Mouse (Mus musculus) hindbrain, embryonic 11.5 days (tissue): ENCODE results near the gene Hist1h2ab. TPM values are rescaled to one million over a fixed set of nuclear protein-coding genes. Genes with fewer than 3 reads are reported as not detected.
"Not testable (repeated sequence)": the region's sequence is repeated elsewhere in the genome, so short reads cannot be mapped to it uniquely, and the experiment has no call there.

Experiments used
- ATAC-seq: fragments of 200-750 bp; cut with Nextera tagmentation; 2 replicates; pipeline ENCODE4 v1.8.0; 2017; ENCODE audit warnings: mild to moderate bottlenecking, moderate TSS enrichment, moderate library complexity; ENCODE audit not compliant: low FRiP score
- DNase-seq: peaks from one replicate; pipeline ENCODE4 v3.0.0-alpha.2; 2015; ENCODE audit warnings: low spot score
- H3K27ac ChIP-seq: fragments of 300-500 bp; sonication (generic); 2 replicates; pipeline ENCODE4 v1.5.1; 2014; ENCODE audit warnings: mild to moderate bottlenecking, low read depth, low read length
- H3K27me3 ChIP-seq: fragments of 300-500 bp; sonication (generic); 2 replicates; pipeline ENCODE4 v1.6.1; 2014; ENCODE audit warnings: mild to moderate bottlenecking, low read length, moderate library complexity, mixed read lengths; ENCODE audit not compliant: control insufficient read depth, insufficient read depth
- H3K36me3 ChIP-seq: fragments of 300-500 bp; sonication (generic); 2 replicates; pipeline ENCODE4 v1.6.1; 2014; ENCODE audit warnings: mild to moderate bottlenecking, low read length, moderate library complexity, mixed read lengths; ENCODE audit not compliant: control insufficient read depth, insufficient read depth
- H3K4me1 ChIP-seq: fragments of 300-500 bp; sonication (generic); replicated peaks from 2 replicates; pipeline ENCODE4 v1.6.1; 2014; ENCODE audit warnings: low read length, mixed read lengths; ENCODE audit not compliant: control insufficient read depth, insufficient read depth
- H3K4me2 ChIP-seq: fragments of 300-500 bp; sonication (generic); replicated peaks from 2 replicates; pipeline ENCODE4 v1.6.1; 2014; ENCODE audit warnings: mild to moderate bottlenecking, low read depth, low read length
- H3K4me3 ChIP-seq: fragments of 300-500 bp; sonication (generic); 2 replicates; pipeline ENCODE4 v1.5.1; 2014; ENCODE audit warnings: low read depth, low read length
- H3K9ac ChIP-seq: fragments of 300-500 bp; sonication (generic); 2 replicates; pipeline ENCODE4 v1.6.1; 2014; ENCODE audit warnings: low read depth, low read length
- H3K9me3 ChIP-seq: fragments of 300-500 bp; sonication (generic); 2 replicates; pipeline ENCODE4 v1.6.1; 2016; ENCODE audit warnings: low read length; ENCODE audit not compliant: control insufficient read depth
- WGBS: fragments of 180-500 bp; shearing (Covaris S2); extraction: QIAGEN DNeasy Blood & Tissue Kit; methylation state at CpG from one replicate; pipeline ENCODE4 v1.1.7; 2014; 5-methylcytosine and 5-hydroxymethylcytosine counted together
- polyA plus RNA-seq: library from polyadenylated mRNA; unstranded; fragments of >200 nt; fragmentation: Nextera tagmentation; extraction: Ambion mirVana; gene quantifications from 2 replicates; pipeline ENCODE4 v1.2.1, GENCODE M21; 2014

Gene Hist1h2ab
- polyA plus RNA-seq, 1 experiment from 2014 or later, result 50.0 TPM

DNA sequence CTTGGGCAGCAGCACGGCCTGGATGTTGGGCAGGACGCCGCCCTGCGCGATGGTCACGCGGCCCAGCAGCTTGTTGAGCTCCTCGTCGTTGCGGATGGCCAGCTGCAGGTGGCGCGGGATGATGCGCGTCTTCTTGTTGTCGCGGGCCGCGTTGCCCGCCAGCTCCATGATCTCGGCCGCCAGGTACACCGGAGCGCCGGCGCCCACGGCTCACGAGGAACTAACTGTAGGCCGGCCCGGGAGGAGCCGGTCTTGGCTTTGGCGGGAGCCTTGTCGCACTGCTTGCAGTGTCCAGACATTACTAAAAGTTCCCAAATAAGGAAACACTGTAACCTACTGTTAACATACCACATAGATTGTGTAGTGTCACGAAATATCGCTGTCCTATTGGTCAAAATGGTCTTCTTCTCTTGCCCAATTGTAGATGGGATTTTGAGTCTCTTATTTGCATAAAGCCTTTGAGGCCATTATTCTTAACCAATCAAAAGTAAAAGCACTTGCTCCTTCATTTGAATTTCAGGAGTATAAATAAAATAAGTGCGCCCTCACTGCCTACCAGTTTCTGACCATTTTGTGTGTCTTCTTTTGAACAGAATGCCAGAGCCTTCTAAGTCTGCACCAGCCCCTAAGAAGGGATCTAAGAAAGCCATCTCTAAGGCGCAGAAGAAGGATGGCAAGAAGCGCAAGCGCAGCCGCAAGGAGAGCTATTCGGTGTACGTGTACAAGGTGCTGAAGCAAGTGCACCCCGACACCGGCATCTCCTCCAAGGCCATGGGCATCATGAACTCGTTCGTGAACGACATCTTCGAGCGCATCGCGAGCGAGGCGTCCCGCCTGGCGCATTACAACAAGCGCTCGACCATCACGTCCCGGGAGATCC is 4.5 kb upstream of the Hist1h2ab start, which contains the start of gene Hist1h2bb:
Gene Hist1h2bb (plus strand): TSS at position 534 of the 880 bp plus-strand sequence.
- Histone ChIP-seq H3K27ac (peak within 1 kb of the TSS; percentile 93), H3K4me3 (peak within 1 kb of the TSS; percentile 31), H3K4me2 (peak within 1 kb of the TSS; percentile 59), H3K9ac (peak within 1 kb of the TSS; percentile 54)
- ATAC-seq (peak; percentile 92), DNase-seq (peak; percentile 76)
- H3K36me3 ChIP-seq, H3K4me1 ChIP-seq, H3K27me3 ChIP-seq, H3K9me3 ChIP-seq: not testable (repeated sequence)
- WGBS, result 1% methylated on average over 36 of the region's 58 CpGs

DNA sequence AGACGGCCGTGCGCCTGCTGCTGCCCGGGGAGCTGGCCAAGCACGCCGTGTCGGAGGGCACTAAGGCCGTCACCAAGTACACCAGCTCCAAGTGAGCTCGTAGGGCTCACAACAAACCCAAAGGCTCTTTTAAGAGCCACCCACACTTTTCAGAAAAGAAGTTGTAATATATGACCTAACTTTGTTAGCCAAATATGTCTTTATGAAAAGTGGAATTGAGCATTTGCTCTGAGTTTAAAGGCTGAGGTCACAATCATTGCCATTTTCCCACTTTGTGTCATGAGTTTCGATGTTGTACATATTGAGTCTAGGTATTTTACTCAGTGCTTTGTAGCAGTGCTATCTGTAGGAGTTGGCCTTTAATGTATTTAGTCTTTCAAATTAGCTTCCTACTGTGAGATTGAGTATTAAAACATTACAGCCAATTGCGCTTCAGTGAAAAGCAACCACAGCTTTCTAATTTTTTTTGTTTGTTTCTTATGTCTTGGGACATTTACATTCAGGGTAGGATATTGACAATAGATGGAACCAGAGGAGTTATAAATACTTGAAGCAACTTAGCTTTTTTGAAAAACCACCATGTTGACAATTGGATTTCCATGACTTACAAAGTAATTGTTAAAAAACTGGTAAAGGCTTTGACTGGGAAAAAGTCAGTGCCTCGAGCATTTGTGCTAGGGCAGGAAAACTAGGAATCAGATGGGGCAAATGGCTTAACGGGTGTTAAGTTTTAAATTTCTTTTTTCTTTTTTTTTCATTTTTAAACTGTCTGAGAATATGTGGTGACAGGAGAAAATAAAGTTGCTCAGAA is 3.6 kb upstream of the Hist1h2ab start:
- DNase-seq (peak; percentile 61), ATAC-seq (peak; percentile 19)
- H3K27me3 ChIP-seq, result no peaks in the 10 kb centered on the region
- peak overlapping the region; percentile 93 for H3K27ac ChIP-seq
- H3K9ac ChIP-seq, result peak overlapping the region; percentile 54
- no peaks in the 10 kb centered on the region for H3K9me3 ChIP-seq
- H3K36me3 ChIP-seq, result no peaks in the 10 kb centered on the region
- H3K4me1 ChIP-seq, result peaks cover 4% of the 10 kb centered on the region; the same call in 1 of the 2 replicates
- 2% methylated on average over 9 of the region's 13 CpGs for WGBS
- peak overlapping the region; percentile 31 for H3K4me3 ChIP-seq
- H3K4me2 ChIP-seq, result peak overlapping the region; percentile 59

DNA sequence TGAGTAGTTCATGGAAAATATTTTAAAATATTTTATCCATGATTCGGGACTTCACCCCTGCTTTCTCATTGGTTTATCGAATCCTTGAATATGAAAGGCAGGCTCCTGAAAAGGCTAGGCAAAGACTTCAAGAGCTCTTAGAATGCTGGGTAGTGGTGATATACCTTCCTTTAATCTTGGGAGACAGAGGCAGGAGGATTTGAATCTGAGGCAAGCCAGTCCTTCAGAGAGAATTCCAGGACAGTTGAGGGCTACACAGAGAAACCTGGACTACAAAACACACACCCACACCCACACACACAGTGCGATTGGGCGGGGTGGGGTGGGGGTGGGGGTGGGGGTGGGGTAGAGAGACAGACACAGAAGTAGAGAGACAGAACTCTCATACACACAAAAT is 3.0 kb upstream of the Hist1h2ab start:
- Histone ChIP-seq H3K4me3 (no peak overlapping the region), H3K9me3 (no peaks in the 10 kb centered on the region), H3K27ac (peak overlapping the region; percentile 93), H3K27me3 (no peaks in the 10 kb centered on the region), H3K36me3 (no peaks in the 10 kb centered on the region), H3K4me1 (peaks cover 4% of the 10 kb centered on the region; the same call in 1 of the 2 replicates), H3K4me2 (peak overlapping the region; percentile 24; the same call in 1 of the 2 replicates), H3K9ac (peak overlapping the region; percentile 16; the same call in 1 of the 2 replicates)
- ATAC-seq (no peak), DNase-seq (peak; percentile 40)
- WGBS, result 11% methylated on average over 4 of the region's 4 CpGs

DNA sequence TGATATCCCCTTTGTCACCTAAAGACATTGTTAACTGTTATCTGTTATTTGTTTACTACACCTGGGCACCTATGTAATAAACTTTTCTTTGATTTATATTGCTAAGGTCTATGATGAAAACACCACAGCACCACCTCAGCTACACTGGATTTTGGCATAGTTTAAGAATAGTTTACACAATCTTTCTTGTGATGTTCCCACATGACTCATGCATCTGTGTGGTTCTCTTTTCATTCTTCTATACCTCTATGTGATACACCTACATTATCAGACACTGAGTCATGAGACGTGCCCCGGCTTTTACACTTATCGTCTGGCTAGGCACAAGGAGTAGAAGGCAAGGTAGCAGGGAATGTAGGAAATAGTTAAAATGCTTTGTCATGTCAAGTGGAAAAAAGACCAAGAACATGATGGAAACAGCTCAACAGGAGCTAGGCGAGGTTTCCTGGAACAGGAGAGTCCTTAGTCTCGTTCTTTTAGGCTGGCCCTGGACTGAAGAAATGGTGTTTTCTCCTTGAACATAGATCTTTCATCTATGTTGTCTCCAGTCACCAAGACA is 1.3 kb upstream of the Hist1h2ab start:
- DNase-seq (no peak), ATAC-seq (no peak)
- Histone ChIP-seq H3K9me3 (no peaks in the 10 kb centered on the region), H3K36me3 (no peaks in the 10 kb centered on the region), H3K9ac (no peak overlapping the region), H3K4me1 (peaks cover 4% of the 10 kb centered on the region; the same call in 1 of the 2 replicates), H3K4me3 (no peak overlapping the region), H3K27ac (no peak overlapping the region), H3K4me2 (no peak overlapping the region), H3K27me3 (no peaks in the 10 kb centered on the region)
- 91% methylated on average over 5 of the region's 5 CpGs for WGBS

DNA sequence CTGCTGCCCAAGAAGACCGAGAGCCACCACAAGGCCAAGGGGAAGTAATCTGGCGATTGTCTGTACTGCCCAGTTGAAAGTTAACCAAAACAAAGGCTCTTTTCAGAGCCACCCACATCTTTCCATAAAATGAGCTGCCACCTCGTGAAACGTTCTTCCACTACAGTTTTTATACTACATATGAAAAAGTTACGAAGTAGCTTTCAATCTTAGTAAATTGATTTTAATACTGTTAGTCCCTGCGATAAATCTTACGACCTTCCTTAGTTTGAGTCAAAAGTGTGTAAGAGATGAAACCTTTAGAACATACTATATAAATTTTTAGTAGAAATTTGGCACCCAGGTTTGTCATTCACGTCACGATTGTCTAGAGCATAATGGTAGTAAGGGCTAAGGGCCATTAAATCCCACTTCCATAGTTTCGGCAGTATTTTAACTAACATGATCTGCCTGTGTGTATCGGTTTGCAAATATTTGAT is 591 bp downstream of the Hist1h2ab start:
- DNase-seq, result peak; percentile 54
- Histone ChIP-seq H3K36me3 (no peaks in the 10 kb centered on the region), H3K4me1 (peaks cover 4% of the 10 kb centered on the region; the same call in 1 of the 2 replicates), H3K27me3 (no peaks in the 10 kb centered on the region), H3K9ac (peak overlapping the region; percentile 49; the same call in 1 of the 2 replicates), H3K9me3 (no peaks in the 10 kb centered on the region), H3K4me3 (peak overlapping the region; percentile 39), H3K27ac (peak overlapping the region; percentile 90), H3K4me2 (peak overlapping the region; percentile 54)
- peak; percentile 38 for ATAC-seq
- under 1% methylated on average over 11 of the region's 11 CpGs for WGBS

DNA sequence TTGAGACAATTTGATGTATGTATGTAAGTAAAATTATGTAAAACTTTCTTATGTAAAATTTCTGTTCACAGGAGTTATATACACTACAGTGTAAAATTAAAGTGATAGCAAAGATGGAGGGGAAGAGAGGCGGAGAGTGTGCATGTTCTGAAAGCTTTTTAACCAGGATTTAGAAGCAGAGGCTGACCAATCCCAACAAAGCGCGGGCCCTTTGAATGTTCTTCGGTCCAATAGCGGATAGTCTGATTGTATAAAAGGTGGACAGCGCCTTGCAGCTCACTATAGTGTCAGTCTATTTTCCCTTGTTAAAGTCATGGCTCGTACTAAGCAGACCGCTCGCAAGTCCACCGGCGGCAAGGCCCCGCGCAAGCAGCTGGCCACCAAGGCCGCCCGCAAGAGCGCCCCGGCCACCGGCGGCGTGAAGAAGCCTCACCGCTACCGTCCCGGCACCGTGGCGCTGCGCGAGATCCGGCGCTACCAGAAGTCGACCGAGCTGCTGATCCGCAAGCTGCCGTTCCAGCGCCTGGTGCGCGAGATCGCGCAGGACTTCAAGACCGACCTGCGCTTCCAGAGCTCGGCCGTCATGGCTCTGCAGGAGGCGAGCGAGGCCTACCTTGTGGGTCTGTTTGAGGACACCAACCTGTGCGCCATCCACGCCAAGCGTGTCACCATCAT is 1.3 kb downstream of the Hist1h2ab start, which contains the start of gene Hist1h3b:
Gene Hist1h3b (plus strand): TSS at position 201 of the 675 bp plus-strand sequence.
- Histone ChIP-seq H3K27ac (peak within 1 kb of the TSS; percentile 90), H3K4me3 (peak within 1 kb of the TSS; percentile 39), H3K9ac (peak within 1 kb of the TSS; percentile 65), H3K4me2 (peak within 1 kb of the TSS; percentile 54)
- 0% methylated on average over 15 of the region's 47 CpGs for WGBS
- H3K9me3 ChIP-seq, H3K36me3 ChIP-seq, H3K4me1 ChIP-seq, H3K27me3 ChIP-seq: not testable (repeated sequence)
- ATAC-seq, result peak; percentile 89
- peak; percentile 95 for DNase-seq

DNA sequence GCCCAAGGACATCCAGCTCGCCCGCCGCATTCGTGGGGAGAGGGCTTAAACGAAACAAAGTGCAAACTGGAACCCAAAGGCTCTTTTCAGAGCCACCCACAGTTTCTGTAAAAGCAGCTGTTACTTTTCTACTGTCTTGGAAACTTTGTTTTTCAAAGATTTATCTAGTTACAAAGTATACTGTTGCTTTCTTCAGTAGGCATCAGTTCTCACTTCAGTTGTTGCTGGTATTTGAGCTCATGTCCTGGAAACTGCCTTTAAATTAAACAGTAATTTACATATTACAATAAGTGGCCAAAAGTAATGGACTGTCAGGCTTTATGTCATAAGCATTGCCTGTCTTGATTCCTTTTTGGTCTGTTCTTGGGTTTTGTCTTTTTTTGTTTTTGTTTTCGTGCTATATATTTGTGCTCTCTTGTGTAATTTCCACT is 1.8 kb downstream of the Hist1h2ab start:
- peak overlapping the region; percentile 30 for H3K4me3 ChIP-seq
- H3K36me3 ChIP-seq, result no peaks in the 10 kb centered on the region
- WGBS, result 2% methylated on average over 6 of the region's 6 CpGs
- H3K27me3 ChIP-seq, result no peaks in the 10 kb centered on the region
- H3K27ac ChIP-seq, result peak overlapping the region; percentile 72
- DNase-seq, result peak; percentile 40
- H3K9me3 ChIP-seq, result no peaks in the 10 kb centered on the region
- no peak for ATAC-seq
- H3K4me1 ChIP-seq, result peaks cover 7% of the 10 kb centered on the region; the same call in 1 of the 2 replicates
- peak overlapping the region; percentile 39 for H3K4me2 ChIP-seq
- peak overlapping the region; percentile 65 for H3K9ac ChIP-seq
